Mouse (Mus musculus) small intestine, adult 2 months (tissue): ENCODE results near the gene Siah1a. TPM values are rescaled to one million over a fixed set of nuclear protein-coding genes. Genes with fewer than 3 reads are reported as not detected.

Experiments used
- H3K27ac ChIP-seq: fragments of 200-500 bp; 2 replicates; pipeline ENCODE4 v1.5.1; 2012; ENCODE audit warnings: low read depth, low read length, control low read depth, inconsistent platforms; ENCODE audit not compliant: insufficient read depth
- H3K27me3 ChIP-seq: fragments of 200-500 bp; 2 replicates; pipeline ENCODE4 v1.6.1; 2012; ENCODE audit warnings: mild to moderate bottlenecking, moderate library complexity, low read length, inconsistent platforms; ENCODE audit not compliant: control insufficient read depth, insufficient read depth
- H3K36me3 ChIP-seq: fragments of 200-500 bp; 2 replicates; pipeline ENCODE4 v1.6.1; 2012; ENCODE audit warnings: mild to moderate bottlenecking, low read length, control low read depth, inconsistent platforms; ENCODE audit not compliant: control insufficient read depth, insufficient read depth
- H3K4me1 ChIP-seq: fragments of 200-500 bp; 2 replicates; pipeline ENCODE4 v1.6.1; 2012; ENCODE audit warnings: low read length, inconsistent platforms, mixed read lengths; ENCODE audit not compliant: control insufficient read depth, insufficient read depth, insufficient read length
- H3K4me3 ChIP-seq: fragments of 200-500 bp; 2 replicates; pipeline ENCODE4 v1.5.1; 2012; ENCODE audit warnings: low read depth, mild to moderate bottlenecking, control low read depth, inconsistent platforms, low read length, moderate library complexity
- CTCF ChIP-seq: fragments of 200-500 bp; IDR thresholded peaks from 2 replicates; pipeline ENCODE4 v1.5.1; 2012; ENCODE audit warnings: low read depth, mild to moderate bottlenecking, control low read depth, inconsistent platforms, low read length, moderate library complexity, mixed read lengths; ENCODE audit not compliant: insufficient replicate concordance, insufficient read length; ENCODE audit errors: extremely low read depth
- POLR2A ChIP-seq: fragments of 200-500 bp; IDR thresholded peaks from 2 replicates; pipeline ENCODE4 v1.6.1; 2012; ENCODE audit warnings: low read depth, mild to moderate bottlenecking, control low read depth, inconsistent platforms, low read length, moderate library complexity
- WGBS: fragments of 180-500 bp; shearing (Covaris S2); methylation state at CpG from one replicate; pipeline ENCODE4 v1.1.7; 2018; 5-methylcytosine and 5-hydroxymethylcytosine counted together
- polyA plus RNA-seq: library from polyadenylated mRNA; depleted of rRNA; stranded (reverse); fragments of >200 nt; gene quantifications from 2 replicates; pipeline ENCODE4 v1.2.3, GENCODE M21; 2012

Siah1a gene
- polyA plus RNA-seq, 1 experiment: 14.7 TPM

DNA sequence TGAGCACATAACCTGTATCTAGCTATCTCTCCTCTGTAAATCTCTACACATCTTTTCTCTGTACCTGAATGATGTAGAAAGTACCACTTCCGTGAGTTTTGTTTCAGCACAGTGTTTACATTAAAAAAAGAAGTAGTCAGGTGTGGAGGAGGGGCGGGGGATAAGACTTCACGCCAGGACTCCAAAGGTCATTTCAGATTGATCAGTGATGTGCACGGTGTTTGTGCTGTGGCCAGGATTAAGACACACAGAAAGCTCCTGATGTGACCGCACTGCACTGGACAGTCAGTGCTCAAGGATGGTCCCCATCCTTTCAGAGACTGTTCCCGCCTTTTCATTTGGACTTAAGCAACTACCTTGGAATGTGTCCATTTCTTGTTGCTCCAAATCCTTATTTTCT, 15.0 kb upstream of the Siah1a start:
- Histone ChIP-seq H3K4me3 (no peak overlapping the region), H3K4me1 (peaks cover 19% of the 10 kb centered on the region), H3K27ac (no peak overlapping the region), H3K36me3 (no peaks in the 10 kb centered on the region), H3K27me3 (no peaks in the 10 kb centered on the region)
- 33% methylated on average over 6 of the region's 6 CpGs for WGBS
- no peak for TF ChIP-seq POLR2A
- TF ChIP-seq CTCF: no peak

- H3K4me1 ChIP-seq: peaks cover 10% of the 10 kb centered on the region; the same call in 1 of the 2 replicates
- H3K27ac ChIP-seq: peak overlapping the region; percentile 63
- 15% methylated on average over 4 of the region's 4 CpGs for WGBS
Measured at GRCm38 (mm10) chr8:86759090-86759491, 13.4 kb upstream of the Siah1a start.

GRCm38 (mm10) chr8:86758651-86759050, 12.9 kb upstream of the Siah1a start:
- Histone ChIP-seq H3K36me3 (no peaks in the 10 kb centered on the region), H3K27ac (no peak overlapping the region), H3K27me3 (no peaks in the 10 kb centered on the region), H3K4me3 (no peak overlapping the region), H3K4me1 (peaks cover 10% of the 10 kb centered on the region; the same call in 1 of the 2 replicates)
- TF ChIP-seq CTCF (no peak), POLR2A (no peak)
- whole genome bisulfite sequencing: 37% methylated on average over 3 of the region's 3 CpGs

More at GRCm38 (mm10) chr8:86759090-86759491, 13.4 kb upstream of the Siah1a start:
- Histone ChIP-seq H3K27me3 (no peaks in the 10 kb centered on the region), H3K36me3 (no peaks in the 10 kb centered on the region), H3K4me3 (no peak overlapping the region)
- TF ChIP-seq POLR2A (no peak), CTCF (no peak)

GRCm38 (mm10) chr8:86756948-86757733, 11.4 kb upstream of the Siah1a start:
- WGBS: 61% methylated on average over 23 of the region's 23 CpGs
- H3K36me3 ChIP-seq: no peaks in the 10 kb centered on the region
- H3K4me3 ChIP-seq: peak overlapping the region; percentile 6; the same call in 1 of the 2 replicates
- TF ChIP-seq CTCF: no peak
- TF ChIP-seq POLR2A: no peak
- H3K27me3 ChIP-seq: no peaks in the 10 kb centered on the region
- H3K4me1 ChIP-seq: peaks cover 10% of the 10 kb centered on the region; the same call in 1 of the 2 replicates
- H3K27ac ChIP-seq: no peak overlapping the region

- Histone ChIP-seq H3K4me3 (no peak overlapping the region), H3K4me1 (peaks cover 3% of the 10 kb centered on the region; the same call in 1 of the 2 replicates), H3K36me3 (no peaks in the 10 kb centered on the region), H3K27ac (no peak overlapping the region), H3K27me3 (no peaks in the 10 kb centered on the region)
- TF ChIP-seq POLR2A: no peak
- TF ChIP-seq CTCF: no peak
- 72% methylated on average over 2 of the region's 2 CpGs for WGBS
Measured at GRCm38 (mm10) chr8:86749842-86750241, 4.1 kb upstream of the Siah1a start.

GRCm38 (mm10) chr8:86746511-86746910, 777 bp upstream of the Siah1a start:
- 15% methylated on average over 11 of the region's 11 CpGs for WGBS
- Histone ChIP-seq H3K4me1 (peaks cover 11% of the 10 kb centered on the region), H3K36me3 (no peaks in the 10 kb centered on the region), H3K4me3 (peak overlapping the region; percentile 99), H3K27ac (0 out of 2 replicates have a peak overlapping the region, but pooled peaks have one; percentile 8), H3K27me3 (no peaks in the 10 kb centered on the region)
- TF ChIP-seq CTCF: no peak
- no peak for TF ChIP-seq POLR2A

GRCm38 (mm10) chr8:86745935-86746441, 254 bp upstream of the Siah1a start:
- H3K27ac ChIP-seq: peak overlapping the region; percentile 89
- TF ChIP-seq POLR2A (peak; percentile 56), CTCF (no peak)
- under 1% methylated on average over 63 of the region's 70 CpGs for WGBS
- peaks cover 13% of the 10 kb centered on the region for H3K4me1 ChIP-seq
- no peaks in the 10 kb centered on the region for H3K36me3 ChIP-seq
- H3K27me3 ChIP-seq: no peaks in the 10 kb centered on the region
- H3K4me3 ChIP-seq: peak overlapping the region; percentile 99
